Mouse (Mus musculus) embryo, embryonic 9.5 days (tissue): Measurements from ENCODE around the gene BC037034.

Experiments
- DNase-seq: peaks from one replicate; pipeline ENCODE4 v3.0.0-alpha.2; 2017; ENCODE audit errors: extremely low spot score

The BC037034 gene

GRCm38 (mm10) chr5:138263260-138264206 is at the start of gene BC037034:
Gene BC037034, minus strand, starts transcription at chr5:138264033.
- peak; percentile 88 for DNase-seq

GRCm38 (mm10) chr5:138312795-138313194 is 49.0 kb upstream of the BC037034 start:
- no peak for DNase-seq

GRCm38 (mm10) chr5:138299613-138300012 is 35.8 kb upstream of the BC037034 start:
- DNase-seq, result no peak

GRCm38 (mm10) chr5:138294158-138294557 is 30.3 kb upstream of the BC037034 start:
- no peak for DNase-seq

GRCm38 (mm10) chr5:138291638-138292037 is 27.8 kb upstream of the BC037034 start:
- DNase-seq, result no peak

GRCm38 (mm10) chr5:138287861-138288260 is 24.0 kb upstream of the BC037034 start:
- no peak for DNase-seq

GRCm38 (mm10) chr5:138283540-138283939 is 19.7 kb upstream of the BC037034 start:
- no peak for DNase-seq

- DNase-seq, result no peak
Measured at GRCm38 (mm10) chr5:138281798-138282197, 18.0 kb upstream of the BC037034 start.

GRCm38 (mm10) chr5:138280829-138281228 is 17.0 kb upstream of the BC037034 start:
- DNase-seq, result no peak

GRCm38 (mm10) chr5:138280425-138280768 is 16.6 kb upstream of the BC037034 start:
- no peak for DNase-seq

GRCm38 (mm10) chr5:138279585-138280424 is 16.0 kb upstream of the BC037034 start, which contains the start of the genes Gm43720, Gpc2 and Stag3:
Gene Gm43720, minus strand, starts transcription at chr5:138279958.
Gene Gpc2, minus strand, starts transcription at chr5:138280005.
Gene Stag3, plus strand, starts transcription at chr5:138280240.
- DNase-seq, result peak; percentile 99

GRCm38 (mm10) chr5:138277994-138278393 is 14.2 kb upstream of the BC037034 start:
- DNase-seq, result no peak

- DNase-seq, result peak; percentile 62
Measured at GRCm38 (mm10) chr5:138275216-138276050, 11.6 kb upstream of the BC037034 start.

- no peak for DNase-seq
Measured at GRCm38 (mm10) chr5:138274186-138274585, 10.4 kb upstream of the BC037034 start.

- peak; percentile 75 for DNase-seq
Measured at GRCm38 (mm10) chr5:138272409-138272923, 8.6 kb upstream of the BC037034 start, which contains the start of gene Gal3st4. Gene Gal3st4, minus strand, starts transcription at chr5:138272840.

- DNase-seq, result no peak
Measured at GRCm38 (mm10) chr5:138271232-138271631, 7.4 kb upstream of the BC037034 start.

- DNase-seq, result no peak
Measured at GRCm38 (mm10) chr5:138268980-138269379, 5.1 kb upstream of the BC037034 start.

GRCm38 (mm10) chr5:138267114-138267513 is 3.3 kb upstream of the BC037034 start:
- DNase-seq, result no peak

- DNase-seq, result no peak
Measured at GRCm38 (mm10) chr5:138265712-138266111, 1.9 kb upstream of the BC037034 start.

- no peak for DNase-seq
Measured at GRCm38 (mm10) chr5:138264207-138264578, 360 bp upstream of the BC037034 start.

GRCm38 (mm10) chr5:138262582-138263240 is 1.1 kb downstream of the BC037034 start:
- no peak for DNase-seq
